In the genomic region with DNA sequence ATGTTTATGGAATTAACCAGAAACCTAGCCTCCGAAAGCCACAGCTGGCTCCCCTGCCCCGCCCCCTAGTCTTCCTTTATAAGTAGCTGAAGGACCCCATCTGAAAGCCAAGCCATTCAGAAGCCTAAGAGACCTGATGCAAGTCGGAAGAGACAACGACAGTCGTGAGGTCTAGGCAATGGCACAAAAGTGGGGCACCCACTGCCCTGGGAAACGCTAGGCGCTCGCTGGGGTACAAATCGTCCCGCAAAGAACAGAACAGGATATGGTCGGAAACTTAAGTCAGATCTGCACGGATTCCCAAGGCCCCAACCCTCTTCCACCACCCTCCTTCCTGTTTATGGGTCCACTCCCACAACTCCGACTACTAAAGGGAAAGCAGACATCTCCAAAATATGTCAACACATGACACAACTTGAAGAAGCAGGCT, we compare ENCODE assay signal across 8 mouse cellular contexts. TPM values are rescaled to one million over a fixed set of nuclear protein-coding genes. Genes with fewer than 3 reads are reported as not detected.
DNase-seq lines count a peak whose midpoint lies in the region; ATAC-seq lines count a peak whose summit lies in the region.

No protein-coding gene starts in this region.

- ATAC-seq in hindbrain, embryonic 15.5 days (ENCODE audit: low FRiP score, low read depth): peak; percentile 55
- peak; percentile 10 for ATAC-seq in megakaryocyte-erythroid progenitor cell, adult 5-6 weeks (replicated peaks; ENCODE audit: low FRiP score, low TSS enrichment, poor library complexity, severe bottlenecking)
- ATAC-seq in frontal cortex, adult (ENCODE audit: low TSS enrichment): no peak

- H3K9ac ChIP-seq in hindbrain, embryonic 15.5 days: peak overlapping the region; percentile 94

- DNase-seq in embryo, embryonic 11 days: peak; percentile 39
- DNase-seq in embryo, embryonic 10.5 days (ENCODE audit: low spot score): no peak
- peak; percentile 53 for DNase-seq in 3134 (ENCODE audit: extremely low read depth, insufficient read length, low spot score)
- no peak for DNase-seq in embryonic facial prominence, embryonic 10.5 days (ENCODE audit: low spot score)
- DNase-seq in ovary, postnatal 36 days (ENCODE audit: low spot score): no peak

- H3K4me2 ChIP-seq in hindbrain, embryonic 15.5 days: peak overlapping the region; percentile 75

- H3K9me3 ChIP-seq in embryonic facial prominence, embryonic 10.5 days: no peaks in the 10 kb centered on the region
- no peaks in the 10 kb centered on the region for H3K9me3 ChIP-seq in hindbrain, embryonic 15.5 days

- H3K27me3 ChIP-seq in embryonic facial prominence, embryonic 10.5 days (replicated peaks; ENCODE audit: low read depth, poor library complexity, severe bottlenecking): no peaks in the 10 kb centered on the region
- no peaks in the 10 kb centered on the region for H3K27me3 ChIP-seq in hindbrain, embryonic 15.5 days

- H3K27ac ChIP-seq in embryonic facial prominence, embryonic 10.5 days (replicated peaks): peak overlapping the region; percentile 94
- peak overlapping the region; percentile 96 for H3K27ac ChIP-seq in hindbrain, embryonic 15.5 days (replicated peaks)

- H3K4me1 ChIP-seq in embryonic facial prominence, embryonic 10.5 days: peaks cover 28% of the 10 kb centered on the region
- peaks cover 29% of the 10 kb centered on the region for H3K4me1 ChIP-seq in hindbrain, embryonic 15.5 days (replicated peaks)

- H3K36me3 ChIP-seq in embryonic facial prominence, embryonic 10.5 days (replicated peaks): peaks cover 9% of the 10 kb centered on the region; the same call in 1 of the 2 replicates
- H3K36me3 ChIP-seq in hindbrain, embryonic 15.5 days: no peaks in the 10 kb centered on the region

- 5% methylated on average over 13 of the region's 13 CpGs for WGBS in embryonic facial prominence, embryonic 10.5 days
- WGBS in hindbrain, embryonic 15.5 days: 5% methylated on average over 13 of the region's 13 CpGs

- peak overlapping the region; percentile 89 for H3K4me3 ChIP-seq in embryonic facial prominence, embryonic 10.5 days
- H3K4me3 ChIP-seq in hindbrain, embryonic 15.5 days: peak overlapping the region; percentile 92

RNA-seq across cellular contexts. Expression of gene Lrch1, which starts 1.3 kb away (rescaled TPM):
- polyA plus RNA-seq in embryonic facial prominence, embryonic 10.5 days (2016; fragmentation: Nextera tagmentation; extraction: Ambion mirVana): 7.6 and 9.1 TPM in 2 replicates
- polyA plus RNA-seq in hindbrain, embryonic 15.5 days (2015; fragmentation: Nextera tagmentation; extraction: Ambion mirVana): 17.4 and 20.2 TPM in 2 replicates
- 10.4 and 12.3 TPM in 2 replicates for total RNA-seq in megakaryocyte-erythroid progenitor cell, adult 5-6 weeks (2014; fragmentation: Nextera tagmentation)
- total RNA-seq in megakaryocyte-erythroid progenitor cell, adult 5-6 weeks (2017): 8.2 and 17.3 TPM in 2 replicates

Comparison
In these comparisons a context has a peak if more than half of its experiments do, and no peak if none do; other contexts are left out.
1. DNase-seq: peak in embryo, embryonic 11 days (single experiment) and 3134 (single experiment); none in embryo, embryonic 10.5 days (single experiment), embryonic facial prominence, embryonic 10.5 days (single experiment) and ovary, postnatal 36 days (single experiment).